Mouse (Mus musculus): Measurements from ENCODE around the gene Prkag2. TPM values are rescaled to one million over a fixed set of nuclear protein-coding genes. Genes with fewer than 3 reads are reported as not detected.

Prkag2 gene
- polyA plus RNA-seq, 1 experiment from 2014 or later, result 125 TPM

GRCm38 (mm10) chr5:24989683-24990082 is 110.8 kb downstream of the Prkag2 start:
- Histone ChIP-seq H3K9ac (ENCODE audit: low read length) (0 out of 2 replicates have a peak overlapping the region, but pooled peaks have one; percentile 8), H3K36me3 (ENCODE audit: control insufficient read depth, insufficient read depth) (no peaks in the 10 kb centered on the region), H3K4me1 (ENCODE audit: control insufficient read depth, insufficient read depth, low read length) (peaks cover 49% of the 10 kb centered on the region), H3K4me3 (ENCODE audit: low read length) (no peak overlapping the region), H3K27me3 (ENCODE audit: control insufficient read depth, insufficient read depth, low read length) (no peaks in the 10 kb centered on the region), H3K4me2 (ENCODE audit: low read depth, low read length) (peak overlapping the region; percentile 8), H3K27ac (ENCODE audit: low read length) (peak overlapping the region; percentile 56), H3K9me3 (replicated peaks; ENCODE audit: control insufficient read depth, low read length) (no peaks in the 10 kb centered on the region)
- 14% methylated on average over 3 of the region's 3 CpGs for WGBS
- no peak for ATAC-seq (replicated peaks; ENCODE audit: extremely low read depth, insufficient read depth, low FRiP score)

DNA sequence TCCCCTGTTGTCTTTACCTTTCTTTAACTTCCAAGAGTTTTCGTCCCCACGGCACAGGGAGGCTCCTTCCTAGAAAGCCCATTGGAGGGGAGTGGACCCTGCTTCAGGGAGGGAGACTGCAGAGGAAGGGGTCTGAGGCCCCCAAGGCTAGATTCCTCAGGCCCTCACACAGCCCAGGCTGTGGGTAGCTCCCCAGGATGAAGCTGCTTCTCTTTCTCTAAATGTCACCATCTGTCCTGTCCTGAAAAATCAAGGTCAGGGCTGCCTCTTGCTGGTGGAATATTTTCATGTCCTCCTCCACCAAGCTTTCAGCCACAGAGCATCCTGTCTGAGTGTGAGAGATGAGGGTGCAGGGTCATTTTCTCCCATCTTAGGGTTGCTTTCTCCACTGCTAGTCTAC is 113.5 kb downstream of the Prkag2 start:
- peak overlapping the region; percentile 72 for H3K9ac ChIP-seq (ENCODE audit: low read length)
- no peaks in the 10 kb centered on the region for H3K9me3 ChIP-seq (replicated peaks; ENCODE audit: control insufficient read depth, low read length)
- no peak for ATAC-seq (replicated peaks; ENCODE audit: extremely low read depth, insufficient read depth, low FRiP score)
- H3K4me2 ChIP-seq (ENCODE audit: low read depth, low read length), result peak overlapping the region; percentile 65
- peaks cover 65% of the 10 kb centered on the region for H3K4me1 ChIP-seq (ENCODE audit: control insufficient read depth, insufficient read depth, low read length)
- peak overlapping the region; percentile 93 for H3K27ac ChIP-seq (ENCODE audit: low read length)
- 47% methylated on average over 2 of the region's 2 CpGs for WGBS
- no peaks in the 10 kb centered on the region for H3K36me3 ChIP-seq (ENCODE audit: control insufficient read depth, insufficient read depth)
- peak overlapping the region; percentile 7 for H3K4me3 ChIP-seq (ENCODE audit: low read length)
- H3K27me3 ChIP-seq (ENCODE audit: control insufficient read depth, insufficient read depth, low read length), result no peaks in the 10 kb centered on the region

DNA sequence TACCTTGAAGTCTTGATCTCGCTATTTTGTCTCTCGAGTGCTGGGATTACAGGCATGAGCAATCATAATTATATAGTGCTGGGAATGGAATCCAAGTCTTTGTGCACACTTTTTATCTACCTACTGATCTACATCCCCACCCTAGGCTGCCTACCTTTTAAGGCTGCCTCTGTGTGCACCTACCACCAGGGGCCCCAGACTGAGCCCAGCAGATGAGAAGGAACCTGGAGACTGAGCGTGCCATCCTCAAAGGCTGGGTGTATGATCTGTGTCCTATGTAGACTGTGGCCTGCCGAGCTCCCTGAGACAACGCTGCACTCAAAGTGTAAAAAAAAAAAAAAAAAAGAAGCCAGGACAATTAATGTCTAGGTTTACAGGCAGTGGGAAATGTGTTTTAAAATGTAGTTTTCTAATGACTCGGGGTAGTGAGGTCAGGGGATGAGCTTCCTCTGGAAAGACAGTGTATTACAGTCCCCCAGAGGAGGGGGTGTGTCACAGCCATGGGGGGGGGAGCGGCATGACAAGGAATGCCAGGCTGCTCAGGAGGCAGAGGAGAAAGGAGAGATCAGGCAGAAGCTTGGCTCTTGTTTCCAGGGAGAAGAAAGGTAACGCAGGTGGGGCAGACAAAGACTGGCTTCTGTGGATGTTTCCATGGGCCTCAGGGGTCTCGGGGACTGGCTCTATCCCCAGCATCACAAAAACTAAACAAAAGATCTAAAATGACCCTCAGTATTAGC is 114.1 kb downstream of the Prkag2 start:
- Histone ChIP-seq H3K4me2 (ENCODE audit: low read depth, low read length) (peak overlapping the region; percentile 65), H3K4me1 (ENCODE audit: control insufficient read depth, insufficient read depth, low read length) (peaks cover 65% of the 10 kb centered on the region)
- no peak for ATAC-seq (replicated peaks; ENCODE audit: extremely low read depth, insufficient read depth, low FRiP score)

DNA sequence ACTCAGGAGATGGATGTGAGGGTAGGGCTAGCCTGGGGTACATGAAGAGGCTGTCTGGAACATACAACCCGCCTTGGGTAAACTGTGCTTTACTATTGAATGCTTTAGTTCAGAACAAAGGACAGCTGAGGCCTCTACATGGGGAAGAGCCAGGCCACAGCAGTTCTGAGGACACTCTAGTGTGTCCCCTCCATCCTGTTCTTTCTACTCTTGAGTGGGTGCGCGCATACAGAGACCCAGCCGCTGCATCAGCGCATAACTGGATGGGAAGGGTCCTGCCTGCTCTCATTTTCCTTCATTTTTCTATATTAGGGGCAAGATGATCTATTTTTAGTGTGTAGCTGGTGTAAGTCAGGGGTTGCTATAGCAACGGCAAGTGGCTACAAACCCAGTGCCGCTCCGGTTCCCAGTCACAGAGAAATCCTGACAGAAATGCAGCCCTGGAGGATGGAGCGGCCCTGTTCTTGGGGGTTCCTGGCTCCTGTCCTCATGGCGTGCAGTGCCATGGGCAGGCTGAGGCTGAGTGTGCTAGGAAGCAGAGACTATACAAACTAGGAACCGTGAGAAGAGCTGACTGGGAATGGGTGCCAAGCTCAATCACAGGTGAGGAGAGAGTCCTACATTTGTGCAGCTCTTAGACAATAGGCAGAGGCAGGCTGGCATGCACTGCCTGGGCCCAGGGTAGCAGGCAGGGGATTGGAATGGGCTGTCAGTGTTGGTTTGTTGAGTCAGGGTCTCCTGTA is 114.8 kb downstream of the Prkag2 start:
- peaks cover 66% of the 10 kb centered on the region for H3K4me1 ChIP-seq (ENCODE audit: control insufficient read depth, insufficient read depth, low read length)
- peak overlapping the region; percentile 72 for H3K9ac ChIP-seq (ENCODE audit: low read length)
- 39% methylated on average over 11 of the region's 11 CpGs for WGBS
- no peak for ATAC-seq (replicated peaks; ENCODE audit: extremely low read depth, insufficient read depth, low FRiP score)
- H3K4me2 ChIP-seq (ENCODE audit: low read depth, low read length), result peak overlapping the region; percentile 65
- H3K9me3 ChIP-seq (replicated peaks; ENCODE audit: control insufficient read depth, low read length), result no peaks in the 10 kb centered on the region
- H3K36me3 ChIP-seq (ENCODE audit: control insufficient read depth, insufficient read depth), result no peaks in the 10 kb centered on the region
- H3K27me3 ChIP-seq (ENCODE audit: control insufficient read depth, insufficient read depth, low read length), result no peaks in the 10 kb centered on the region
- peak overlapping the region; percentile 48 for H3K4me3 ChIP-seq (ENCODE audit: low read length)
- peak overlapping the region; percentile 93 for H3K27ac ChIP-seq (ENCODE audit: low read length)

More for the DNA sequence above, 114.1 kb downstream of the Prkag2 start:
- Histone ChIP-seq H3K4me3 (ENCODE audit: low read length) (peak overlapping the region; percentile 48), H3K9me3 (replicated peaks; ENCODE audit: control insufficient read depth, low read length) (no peaks in the 10 kb centered on the region), H3K27me3 (ENCODE audit: control insufficient read depth, insufficient read depth, low read length) (no peaks in the 10 kb centered on the region), H3K36me3 (ENCODE audit: control insufficient read depth, insufficient read depth) (no peaks in the 10 kb centered on the region), H3K9ac (ENCODE audit: low read length) (peak overlapping the region; percentile 72), H3K27ac (ENCODE audit: low read length) (peak overlapping the region; percentile 93)
- 38% methylated on average over 8 of the region's 9 CpGs for WGBS

GRCm38 (mm10) chr5:24984157-24984556 is 116.3 kb downstream of the Prkag2 start:
- Histone ChIP-seq H3K4me1 (ENCODE audit: control insufficient read depth, insufficient read depth, low read length) (peaks cover 67% of the 10 kb centered on the region), H3K4me2 (ENCODE audit: low read depth, low read length) (peak overlapping the region; percentile 18; the same call in 1 of the 2 replicates), H3K4me3 (ENCODE audit: low read length) (no peak overlapping the region), H3K9me3 (replicated peaks; ENCODE audit: control insufficient read depth, low read length) (no peaks in the 10 kb centered on the region), H3K27me3 (ENCODE audit: control insufficient read depth, insufficient read depth, low read length) (no peaks in the 10 kb centered on the region), H3K27ac (ENCODE audit: low read length) (peak overlapping the region; percentile 98), H3K9ac (ENCODE audit: low read length) (peak overlapping the region; percentile 72), H3K36me3 (ENCODE audit: control insufficient read depth, insufficient read depth) (no peaks in the 10 kb centered on the region)
- 77% methylated on average over 1 of the region's 1 CpGs for WGBS
- no peak for ATAC-seq (replicated peaks; ENCODE audit: extremely low read depth, insufficient read depth, low FRiP score)

DNA sequence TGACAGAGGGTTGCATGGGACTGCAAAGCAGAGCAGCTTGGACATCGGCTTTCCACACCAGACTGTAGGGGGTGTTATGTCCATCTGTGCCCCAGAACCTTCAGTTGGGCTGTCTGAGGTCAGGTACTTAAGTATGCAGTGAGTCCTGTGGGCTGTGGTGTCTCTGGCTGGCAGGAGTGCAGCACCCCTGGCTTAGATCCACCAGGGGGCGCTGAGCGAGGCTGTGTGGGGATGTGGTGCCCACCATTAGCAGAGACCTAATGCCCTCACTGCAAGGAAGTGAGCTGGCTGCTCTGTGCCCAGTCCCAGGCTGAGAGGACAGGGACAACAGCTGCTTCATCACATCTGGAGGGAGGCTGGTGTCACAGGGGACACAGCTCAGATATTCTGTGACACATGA is 116.9 kb downstream of the Prkag2 start:
- Histone ChIP-seq H3K4me2 (ENCODE audit: low read depth, low read length) (no peak overlapping the region), H3K27ac (ENCODE audit: low read length) (peak overlapping the region; percentile 98), H3K36me3 (ENCODE audit: control insufficient read depth, insufficient read depth) (no peaks in the 10 kb centered on the region), H3K4me3 (ENCODE audit: low read length) (no peak overlapping the region), H3K9me3 (replicated peaks; ENCODE audit: control insufficient read depth, low read length) (no peaks in the 10 kb centered on the region), H3K27me3 (ENCODE audit: control insufficient read depth, insufficient read depth, low read length) (no peaks in the 10 kb centered on the region), H3K4me1 (ENCODE audit: control insufficient read depth, insufficient read depth, low read length) (peaks cover 68% of the 10 kb centered on the region), H3K9ac (ENCODE audit: low read length) (peak overlapping the region; percentile 34)
- peak; percentile 18; the same call in 1 of the 2 replicates for ATAC-seq (replicated peaks; ENCODE audit: extremely low read depth, insufficient read depth, low FRiP score)
- 13% methylated on average over 3 of the region's 3 CpGs for WGBS

- no peak overlapping the region for H3K4me3 ChIP-seq (ENCODE audit: low read length)
- WGBS, result 30% methylated on average over 3 of the region's 3 CpGs
- H3K27ac ChIP-seq (ENCODE audit: low read length), result peak overlapping the region; percentile 98
- peaks cover 74% of the 10 kb centered on the region for H3K4me1 ChIP-seq (ENCODE audit: control insufficient read depth, insufficient read depth, low read length)
- H3K27me3 ChIP-seq (ENCODE audit: control insufficient read depth, insufficient read depth, low read length), result no peaks in the 10 kb centered on the region
- H3K9me3 ChIP-seq (replicated peaks; ENCODE audit: control insufficient read depth, low read length), result no peaks in the 10 kb centered on the region
- H3K36me3 ChIP-seq (ENCODE audit: control insufficient read depth, insufficient read depth), result no peaks in the 10 kb centered on the region
- peak overlapping the region; percentile 33; the same call in 1 of the 2 replicates for H3K4me2 ChIP-seq (ENCODE audit: low read depth, low read length)
- H3K9ac ChIP-seq (ENCODE audit: low read length), result peak overlapping the region; percentile 52
- peak; percentile 86 for ATAC-seq (replicated peaks; ENCODE audit: extremely low read depth, insufficient read depth, low FRiP score)
Measured at GRCm38 (mm10) chr5:24982258-24982657, 118.2 kb downstream of the Prkag2 start.

- 38% methylated on average over 6 of the region's 6 CpGs for WGBS
- peak overlapping the region; percentile 41 for H3K9ac ChIP-seq (ENCODE audit: low read length)
- no peak overlapping the region for H3K4me2 ChIP-seq (ENCODE audit: low read depth, low read length)
- no peaks in the 10 kb centered on the region for H3K36me3 ChIP-seq (ENCODE audit: control insufficient read depth, insufficient read depth)
- peak; percentile 61 for ATAC-seq (replicated peaks; ENCODE audit: extremely low read depth, insufficient read depth, low FRiP score)
- no peak overlapping the region for H3K4me3 ChIP-seq (ENCODE audit: low read length)
- H3K27ac ChIP-seq (ENCODE audit: low read length), result peak overlapping the region; percentile 98
- no peaks in the 10 kb centered on the region for H3K27me3 ChIP-seq (ENCODE audit: control insufficient read depth, insufficient read depth, low read length)
- peaks cover 78% of the 10 kb centered on the region for H3K4me1 ChIP-seq (ENCODE audit: control insufficient read depth, insufficient read depth, low read length)
- no peaks in the 10 kb centered on the region for H3K9me3 ChIP-seq (replicated peaks; ENCODE audit: control insufficient read depth, low read length)
Measured at GRCm38 (mm10) chr5:24981765-24982164, 118.7 kb downstream of the Prkag2 start.

- no peak overlapping the region for H3K4me3 ChIP-seq (ENCODE audit: low read length)
- WGBS, result 39% methylated on average over 10 of the region's 10 CpGs
- H3K9ac ChIP-seq (ENCODE audit: low read length), result 0 out of 2 replicates have a peak overlapping the region, but pooled peaks have one; percentile 9
- H3K9me3 ChIP-seq (replicated peaks; ENCODE audit: control insufficient read depth, low read length), result no peaks in the 10 kb centered on the region
- H3K36me3 ChIP-seq (ENCODE audit: control insufficient read depth, insufficient read depth), result no peaks in the 10 kb centered on the region
- peaks cover 86% of the 10 kb centered on the region for H3K4me1 ChIP-seq (ENCODE audit: control insufficient read depth, insufficient read depth, low read length)
- no peak for ATAC-seq (replicated peaks; ENCODE audit: extremely low read depth, insufficient read depth, low FRiP score)
- peak overlapping the region; percentile 98 for H3K27ac ChIP-seq (ENCODE audit: low read length)
- no peaks in the 10 kb centered on the region for H3K27me3 ChIP-seq (ENCODE audit: control insufficient read depth, insufficient read depth, low read length)
- H3K4me2 ChIP-seq (ENCODE audit: low read depth, low read length), result no peak overlapping the region
Measured at GRCm38 (mm10) chr5:24979968-24980345, 120.5 kb downstream of the Prkag2 start.
